Mouse (Mus musculus) limb, embryonic 14.5 days (tissue): Measurements from ENCODE around the gene Dbndd2. TPM values are rescaled to one million over a fixed set of nuclear protein-coding genes. Genes with fewer than 3 reads are reported as not detected.
A peak's percentile ranks its signal among the peaks of the same experiment; 100 is the strongest.

Experiments used
- ATAC-seq: fragments of 200-750 bp; cut with Nextera tagmentation; 2 replicates; pipeline ENCODE4 v1.8.0; 2017; ENCODE audit warnings: low read depth, moderate number of reproducible peaks, moderate TSS enrichment; ENCODE audit not compliant: low FRiP score
- DNase-seq: peaks from one replicate; pipeline ENCODE4 v3.0.0-alpha.2; 2015; ENCODE audit warnings: low spot score
- H3K27ac ChIP-seq: fragments of 300-500 bp; sonication (generic); replicated peaks from 2 replicates; pipeline ENCODE4 v1.5.1; 2014; ENCODE audit warnings: low read depth, mild to moderate bottlenecking, low read length, moderate library complexity, mixed read lengths
- H3K27me3 ChIP-seq: fragments of 300-500 bp; sonication (generic); 2 replicates; pipeline ENCODE4 v1.6.1; 2014; ENCODE audit warnings: low read length, mixed read lengths; ENCODE audit not compliant: control insufficient read depth, insufficient read depth
- H3K36me3 ChIP-seq: fragments of 300-500 bp; sonication (generic); 2 replicates; pipeline ENCODE4 v1.6.1; 2014; ENCODE audit warnings: mild to moderate bottlenecking, low read length, moderate library complexity, mixed read lengths; ENCODE audit not compliant: control insufficient read depth, insufficient read depth
- H3K4me1 ChIP-seq: fragments of 300-500 bp; sonication (generic); 2 replicates; pipeline ENCODE4 v1.6.1; 2014; ENCODE audit warnings: antibody characterized with exemption, low read length, mixed read lengths; ENCODE audit not compliant: control insufficient read depth, insufficient read depth
- H3K4me2 ChIP-seq: fragments of 300-500 bp; sonication (generic); replicated peaks from 2 replicates; pipeline ENCODE4 v1.6.1; 2014; ENCODE audit warnings: low read depth, mild to moderate bottlenecking, low read length, moderate library complexity; ENCODE audit not compliant: severe bottlenecking
- H3K4me3 ChIP-seq: fragments of 300-500 bp; sonication (generic); replicated peaks from 2 replicates; pipeline ENCODE4 v1.5.1; 2014; ENCODE audit warnings: low read length
- H3K9ac ChIP-seq: fragments of 300-500 bp; sonication (generic); 2 replicates; pipeline ENCODE4 v1.6.1; 2014; ENCODE audit warnings: mild to moderate bottlenecking, low read depth, low read length, moderate library complexity; ENCODE audit not compliant: severe bottlenecking
- H3K9me3 ChIP-seq: fragments of 300-500 bp; sonication (generic); 2 replicates; pipeline ENCODE4 v1.6.1; 2016; ENCODE audit warnings: low read length; ENCODE audit not compliant: control insufficient read depth
- POLR2A ChIP-seq: fragments of 200-500 bp; IDR thresholded peaks from 2 replicates; pipeline ENCODE4 v1.8.0; 2012; ENCODE audit warnings: inconsistent platforms, mild to moderate bottlenecking, moderate library complexity, borderline replicate concordance; ENCODE audit not compliant: insufficient read depth, insufficient read length; ENCODE audit errors: extremely low read depth
- WGBS: fragments of 180-500 bp; shearing (Covaris S2); extraction: QIAGEN DNeasy Blood & Tissue Kit; methylation state at CpG from one replicate; pipeline ENCODE4 v1.1.7; 2014; 5-methylcytosine and 5-hydroxymethylcytosine counted together
- polyA plus RNA-seq, 2 experiments: library from polyadenylated mRNA; depleted of rRNA in 1 of 2; stranded (reverse) in 1 of 2; unstranded in 1 of 2; fragments of >200 nt; fragmentation: Nextera tagmentation in 1 of 2; extraction: Ambion mirVana in 1 of 2; gene quantifications; 2 replicates each; pipeline versions ENCODE4 v1.2.1 to v1.2.3; 2012 to 2014

The Dbndd2 gene
- polyA plus RNA-seq, 2 experiments: 4.4 to 7.7 TPM

- Histone ChIP-seq H3K9me3 (no peaks in the 10 kb centered on the region), H3K27me3 (no peaks in the 10 kb centered on the region), H3K9ac (no peak overlapping the region), H3K27ac (no peak overlapping the region), H3K36me3 (no peaks in the 10 kb centered on the region), H3K4me3 (no peak overlapping the region), H3K4me2 (no peak overlapping the region), H3K4me1 (peaks cover 75% of the 10 kb centered on the region)
- no peak for DNase-seq
- no peak for ATAC-seq
- TF ChIP-seq POLR2A: no peak
- 66% methylated on average over 3 of the region's 3 CpGs for WGBS
Observed at GRCm38 (mm10) chr2:164439001-164439421, 46.9 kb upstream of the Dbndd2 start.

GRCm38 (mm10) chr2:164440314-164440713 is 45.6 kb upstream of the Dbndd2 start:
- TF ChIP-seq POLR2A: no peak
- H3K4me2 ChIP-seq: no peak overlapping the region
- no peaks in the 10 kb centered on the region for H3K27me3 ChIP-seq
- no peaks in the 10 kb centered on the region for H3K9me3 ChIP-seq
- H3K4me1 ChIP-seq: peaks cover 63% of the 10 kb centered on the region
- H3K27ac ChIP-seq: no peak overlapping the region
- H3K9ac ChIP-seq: no peak overlapping the region
- no peaks in the 10 kb centered on the region for H3K36me3 ChIP-seq
- ATAC-seq: no peak
- no peak for DNase-seq
- H3K4me3 ChIP-seq: no peak overlapping the region
- 40% methylated on average over 5 of the region's 5 CpGs for WGBS

- Histone ChIP-seq H3K9me3 (no peaks in the 10 kb centered on the region), H3K4me3 (peak overlapping the region; percentile 63), H3K4me1 (peaks cover 54% of the 10 kb centered on the region), H3K27me3 (no peaks in the 10 kb centered on the region), H3K27ac (no peak overlapping the region), H3K4me2 (peak overlapping the region; percentile 90), H3K36me3 (no peaks in the 10 kb centered on the region), H3K9ac (no peak overlapping the region)
- WGBS: 45% methylated on average over 8 of the region's 8 CpGs
- ATAC-seq: no peak
- no peak for TF ChIP-seq POLR2A
- DNase-seq: no peak
Observed at GRCm38 (mm10) chr2:164441155-164441554, 44.8 kb upstream of the Dbndd2 start.

GRCm38 (mm10) chr2:164441731-164442130 is 44.2 kb upstream of the Dbndd2 start:
- peaks cover 48% of the 10 kb centered on the region for H3K4me1 ChIP-seq
- no peak for TF ChIP-seq POLR2A
- peak overlapping the region; percentile 90 for H3K4me2 ChIP-seq
- H3K9me3 ChIP-seq: no peaks in the 10 kb centered on the region
- ATAC-seq: no peak
- H3K36me3 ChIP-seq: no peaks in the 10 kb centered on the region
- H3K27me3 ChIP-seq: no peaks in the 10 kb centered on the region
- DNase-seq: no peak
- H3K4me3 ChIP-seq: peak overlapping the region; percentile 63
- peak overlapping the region; percentile 79 for H3K9ac ChIP-seq
- whole genome bisulfite sequencing: 23% methylated on average over 7 of the region's 7 CpGs
- no peak overlapping the region for H3K27ac ChIP-seq

- no peak for DNase-seq
- H3K9me3 ChIP-seq: no peaks in the 10 kb centered on the region
- peak overlapping the region; percentile 63 for H3K4me3 ChIP-seq
- TF ChIP-seq POLR2A: no peak
- WGBS: 3% methylated on average over 29 of the region's 29 CpGs
- peaks cover 42% of the 10 kb centered on the region for H3K4me1 ChIP-seq
- peak overlapping the region; percentile 90 for H3K4me2 ChIP-seq
- H3K36me3 ChIP-seq: no peaks in the 10 kb centered on the region
- peak; percentile 64 for ATAC-seq
- H3K27me3 ChIP-seq: no peaks in the 10 kb centered on the region
- H3K9ac ChIP-seq: peak overlapping the region; percentile 79
- H3K27ac ChIP-seq: peak overlapping the region; percentile 49
Observed at GRCm38 (mm10) chr2:164442315-164443050, 43.4 kb upstream of the Dbndd2 start.
